Mouse (Mus musculus) lung, postnatal 25 days (tissue): ENCODE measurements at regions not wholly inside any gene's neighbourhood (a gene's known extent, or its start where the extent isn't known, plus 50 kb on each side); places are given as distances from the start of the nearest gene placed in this dataset.
A peak's percentile ranks its signal among the peaks of the same experiment; 100 is the strongest.

Experiments
- DNase-seq: peaks from one replicate; pipeline ENCODE4 v3.0.0; 2022; ENCODE audit warnings: low spot score

DNA sequence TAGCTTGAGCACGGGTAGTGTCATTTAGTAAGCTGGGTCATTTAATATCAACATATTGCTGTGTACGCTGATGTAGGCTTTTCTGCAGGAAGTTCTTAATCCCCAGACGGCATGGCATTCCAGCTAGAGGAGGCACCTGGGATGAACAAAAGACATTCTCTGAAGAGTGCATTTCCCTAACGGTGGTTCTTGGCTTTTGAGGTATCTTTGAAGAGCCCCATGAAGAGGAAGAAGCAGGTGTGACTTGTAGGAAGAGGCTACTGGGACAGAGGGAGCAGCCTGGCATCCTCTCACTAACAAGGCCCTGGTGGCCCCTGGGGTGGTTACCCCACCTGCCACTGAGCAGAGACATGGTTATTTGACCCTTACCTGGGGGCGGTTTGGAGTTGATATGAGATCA, 457.7 kb downstream of the Rnf144b start:
- DNase-seq, result no peak

DNA sequence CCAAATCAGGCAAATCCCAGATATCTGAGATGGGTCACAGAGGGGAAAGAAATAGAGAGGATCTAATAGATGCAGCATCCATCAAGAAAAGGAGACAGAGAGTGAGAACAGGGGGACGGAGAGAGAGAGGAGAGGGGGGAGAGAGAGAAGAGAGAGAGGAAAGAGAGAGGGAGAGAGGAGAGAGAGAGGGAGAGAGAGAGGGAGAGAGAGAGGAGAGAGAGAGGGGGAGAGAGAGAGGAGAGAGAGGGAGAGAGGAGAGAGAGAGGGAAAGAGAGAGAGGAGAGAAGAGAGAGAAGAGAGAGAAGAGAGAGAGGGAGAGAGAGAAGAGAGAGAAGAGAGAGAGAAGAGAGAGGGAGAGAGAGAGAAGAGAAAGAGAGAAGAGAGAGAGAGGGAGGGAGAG, 462.7 kb downstream of the Rnf144b start:
- DNase-seq, result no peak

DNA sequence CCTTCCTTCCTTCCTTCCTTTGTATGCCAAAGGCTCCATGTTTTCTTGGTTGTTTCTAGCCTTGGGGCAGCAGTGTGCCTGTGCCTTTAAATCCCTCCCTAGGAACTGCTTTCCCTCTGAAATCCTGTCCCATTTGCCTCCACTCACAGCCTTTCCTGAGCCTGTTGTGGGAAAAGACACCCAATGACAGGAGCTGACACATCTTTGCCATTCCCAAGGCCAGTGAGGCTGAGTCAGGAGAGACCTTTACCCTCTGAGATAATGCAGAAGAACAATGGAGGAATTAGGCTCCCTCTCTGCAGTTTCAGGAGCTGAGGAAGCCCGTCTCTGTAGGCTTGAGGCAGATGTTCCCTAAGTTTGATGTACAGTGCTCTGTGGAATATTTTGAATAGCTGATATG, 480.2 kb downstream of the Rnf144b start:
- no peak for DNase-seq

DNA sequence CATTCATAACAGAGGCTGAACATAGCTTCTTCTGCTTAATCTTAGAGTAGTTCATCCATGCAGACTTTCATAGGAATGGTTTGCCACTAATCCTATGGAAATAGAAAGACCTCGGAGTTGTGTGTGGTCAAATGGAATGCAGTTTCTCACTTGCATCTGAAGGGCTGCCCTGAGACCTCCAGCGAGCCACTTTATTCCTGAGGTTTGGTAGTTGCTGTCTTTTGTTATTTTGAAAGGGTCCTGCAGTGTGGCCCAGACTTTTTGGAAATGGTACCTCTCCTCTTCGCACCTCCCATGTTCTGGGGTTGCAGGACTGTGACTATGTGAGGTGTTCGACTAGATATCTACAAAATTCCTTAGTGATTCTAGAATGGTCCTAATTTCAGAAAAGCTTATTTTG, 489.0 kb downstream of the Rnf144b start:
- DNase-seq, result no peak

DNA sequence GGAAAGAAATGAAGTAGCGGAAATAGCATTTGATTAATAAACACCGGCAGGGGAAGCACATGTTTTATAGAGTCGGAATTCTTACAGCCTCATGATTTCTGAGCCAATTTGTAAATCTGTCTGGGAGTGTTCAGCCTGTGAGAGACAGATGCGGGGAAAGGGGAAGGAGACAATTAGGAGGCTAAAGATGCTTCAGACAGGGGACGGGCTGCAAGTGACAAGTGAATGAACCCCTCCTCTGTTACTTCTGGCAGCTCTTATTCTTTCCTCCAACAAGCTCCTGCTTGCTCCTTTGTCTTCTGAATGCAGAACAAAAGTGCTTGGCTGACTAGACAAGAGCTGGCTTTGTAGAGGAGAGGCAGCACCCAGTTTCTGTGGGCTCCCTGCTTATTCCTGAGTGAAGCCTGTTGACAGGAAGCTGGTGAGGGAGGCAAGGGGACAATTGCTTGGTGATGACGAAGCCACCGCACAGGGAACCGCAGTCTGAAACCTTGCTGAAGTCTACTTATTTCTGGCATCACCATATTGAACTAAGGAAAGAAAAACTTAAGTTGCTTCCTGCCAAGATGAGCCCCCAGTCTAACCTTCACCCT, 514.2 kb downstream of the Rnf144b start:
- DNase-seq, result no peak

DNA sequence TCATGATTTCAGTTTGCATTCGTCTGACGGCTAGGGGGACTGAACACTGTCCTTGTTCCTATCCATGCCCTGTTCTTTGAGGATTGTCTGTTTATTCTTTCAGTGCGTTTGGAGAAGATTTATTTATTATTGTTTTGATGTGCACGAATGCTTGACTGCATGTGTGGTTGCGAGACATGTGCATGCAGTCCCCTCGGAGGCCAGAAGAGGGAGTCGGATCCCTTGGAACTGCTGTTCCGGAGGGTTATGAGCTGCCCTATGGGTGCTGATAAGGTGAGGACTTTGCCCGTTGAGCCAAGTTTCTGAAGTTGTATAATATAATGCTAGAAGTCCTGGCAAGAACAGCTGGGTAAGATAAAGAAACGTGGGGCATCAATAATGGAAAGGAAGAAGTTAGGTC, 519.9 kb downstream of the Rnf144b start:
- no peak for DNase-seq

DNA sequence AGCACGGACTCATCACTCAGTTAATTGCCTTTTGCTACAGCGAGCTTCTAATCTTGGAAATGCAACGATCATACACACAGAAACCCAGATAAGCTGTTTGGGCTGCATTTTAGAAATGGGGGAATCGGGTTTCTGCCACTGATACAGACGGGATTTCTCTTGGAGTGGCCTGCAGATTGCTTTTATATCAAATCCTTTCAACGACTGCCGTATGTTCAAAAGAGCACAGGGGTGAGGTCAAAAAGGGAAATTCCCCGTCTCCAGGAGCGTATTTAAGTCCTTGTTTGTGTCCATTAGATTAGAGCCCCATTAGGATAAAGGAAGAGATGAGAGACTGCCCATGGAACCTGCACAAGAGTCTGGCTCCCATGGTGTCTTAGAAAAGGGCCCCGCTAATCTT, 522.6 kb downstream of the Rnf144b start:
- DNase-seq, result no peak

DNA sequence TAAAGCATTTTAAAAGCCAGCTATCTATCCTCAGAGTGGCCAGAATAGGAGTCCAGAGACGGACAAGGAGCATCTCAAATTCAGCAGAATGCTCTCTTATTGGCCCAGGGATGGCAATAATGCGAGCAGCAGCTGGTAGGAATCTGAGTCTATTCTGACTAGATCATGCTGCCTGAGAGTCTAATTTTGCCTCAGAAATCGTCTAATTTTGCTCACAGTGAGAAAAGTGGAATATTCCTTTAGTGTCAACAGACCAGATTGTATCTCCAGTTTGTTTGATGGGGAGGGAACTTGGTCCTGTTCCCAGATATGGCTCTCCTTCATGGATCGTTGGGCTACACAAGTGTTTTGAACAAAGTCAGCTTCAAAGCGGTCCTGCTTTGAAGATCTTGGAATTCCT, 525.2 kb downstream of the Rnf144b start:
- DNase-seq, result no peak

DNA sequence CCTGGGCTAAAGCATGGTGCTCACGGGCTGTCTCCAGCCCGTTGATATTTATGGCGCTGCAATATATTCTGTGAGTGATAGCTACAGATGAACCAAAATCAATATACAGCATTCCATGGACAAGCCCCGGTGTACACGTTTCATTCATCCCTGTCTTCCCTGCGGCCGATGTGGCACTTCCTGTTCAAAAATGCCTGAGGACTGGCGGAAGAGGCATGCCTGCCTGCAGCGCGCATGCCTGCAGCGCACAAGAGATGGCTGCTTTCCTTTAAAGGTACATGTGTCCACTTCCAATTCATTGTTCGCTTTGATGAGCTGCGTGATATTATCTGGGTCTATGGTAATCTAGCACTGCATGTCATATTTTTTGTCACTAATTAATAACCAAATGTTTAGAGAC, 527.6 kb downstream of the Rnf144b start:
- DNase-seq, result peak; percentile 1

DNA sequence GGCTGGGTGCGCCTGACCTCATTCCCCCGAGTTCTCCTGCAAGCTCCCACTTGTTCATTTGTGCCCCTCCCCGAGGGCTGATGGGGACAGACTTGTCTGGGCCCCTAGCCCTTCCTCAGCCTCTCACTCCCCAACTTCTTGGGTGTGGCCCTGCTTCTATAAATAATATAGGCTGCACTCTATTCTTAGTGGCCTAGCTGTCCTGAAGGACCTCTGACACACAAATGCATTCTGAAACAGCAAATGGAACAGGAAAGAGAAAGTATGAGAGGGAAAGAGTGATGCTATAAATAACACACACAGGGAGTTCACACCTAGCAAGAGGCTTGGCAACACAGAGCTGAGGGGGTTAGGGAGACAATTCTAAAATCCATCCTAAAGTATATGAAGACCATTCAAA, 544.0 kb downstream of the Rnf144b start:
- no peak for DNase-seq

DNA sequence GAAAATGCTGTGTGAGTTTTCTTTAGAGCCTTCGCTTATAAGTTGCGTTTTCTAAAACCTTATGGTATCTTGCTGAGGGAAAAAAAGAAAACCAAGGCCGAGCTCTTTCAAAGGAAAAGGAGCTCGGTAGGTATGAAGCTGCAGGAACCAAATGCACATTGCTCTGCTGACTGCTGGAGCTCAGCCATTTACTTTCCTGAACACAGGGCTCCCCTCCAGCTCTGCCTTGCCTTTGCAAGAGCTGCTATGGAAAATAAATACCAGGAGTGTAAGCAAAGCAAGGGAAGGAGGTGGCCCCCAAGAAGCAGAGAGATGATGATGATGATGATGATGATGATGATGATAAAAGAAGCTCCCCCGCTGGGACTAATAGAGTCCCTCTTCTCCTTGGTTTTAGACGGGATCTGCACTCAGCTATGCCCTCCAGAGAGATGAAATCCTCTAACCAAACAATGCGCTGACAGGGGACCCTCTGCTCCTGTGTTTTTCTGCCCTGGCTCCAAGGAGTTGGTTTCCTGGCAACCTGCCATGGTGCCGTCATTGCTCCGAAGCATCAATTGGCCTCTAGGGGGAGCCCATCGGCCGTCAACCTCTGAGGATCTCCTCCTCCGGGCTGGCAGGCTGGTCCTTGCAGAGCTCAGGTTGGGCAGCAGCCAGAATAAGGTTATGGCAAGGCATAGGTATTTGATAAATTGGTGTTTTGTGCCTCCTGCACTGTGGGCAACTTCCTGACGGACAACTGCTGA, 544.7 kb downstream of the Rnf144b start:
- peak; percentile 86 for DNase-seq

DNA sequence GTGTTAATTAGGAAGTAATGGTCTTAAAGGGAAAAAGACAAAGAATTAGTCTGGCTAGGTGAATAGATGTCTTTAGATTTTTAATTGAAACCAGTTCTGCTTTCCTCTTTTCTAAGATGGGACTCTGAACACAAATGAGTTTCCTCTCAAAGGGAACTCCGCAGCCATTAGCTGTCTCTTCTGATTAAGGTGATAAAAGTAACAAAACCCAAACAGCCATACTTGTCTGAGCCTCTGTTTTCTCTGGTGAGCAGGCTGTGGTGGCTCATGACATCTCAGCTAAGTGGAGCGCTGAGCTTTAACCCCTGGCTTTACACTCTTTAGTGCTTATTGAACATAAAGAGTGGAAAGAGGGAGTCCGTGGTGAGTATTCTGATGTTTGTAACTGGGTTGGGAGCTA, 565.7 kb downstream of the Rnf144b start:
- no peak for DNase-seq

DNA sequence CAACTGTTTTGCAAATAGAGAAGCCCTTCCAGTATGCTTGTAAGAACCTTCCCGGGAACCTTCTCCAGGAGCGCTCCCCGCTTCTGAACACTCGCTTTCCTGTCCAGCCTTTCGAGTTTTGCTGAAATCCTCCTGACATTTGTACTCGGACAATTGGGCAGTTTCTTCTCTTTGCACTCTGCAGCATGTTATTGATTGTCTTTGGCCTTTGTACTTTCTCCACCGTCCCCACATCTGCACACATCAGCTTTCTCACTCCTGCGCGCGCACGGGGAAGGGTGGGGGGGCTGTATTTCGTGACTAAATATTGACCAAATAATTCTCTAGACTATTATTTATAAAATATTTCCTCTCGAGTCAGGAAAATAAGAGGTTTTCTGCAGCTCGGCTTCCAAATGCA, 567.2 kb upstream of the Id4 start:
- no peak for DNase-seq

DNA sequence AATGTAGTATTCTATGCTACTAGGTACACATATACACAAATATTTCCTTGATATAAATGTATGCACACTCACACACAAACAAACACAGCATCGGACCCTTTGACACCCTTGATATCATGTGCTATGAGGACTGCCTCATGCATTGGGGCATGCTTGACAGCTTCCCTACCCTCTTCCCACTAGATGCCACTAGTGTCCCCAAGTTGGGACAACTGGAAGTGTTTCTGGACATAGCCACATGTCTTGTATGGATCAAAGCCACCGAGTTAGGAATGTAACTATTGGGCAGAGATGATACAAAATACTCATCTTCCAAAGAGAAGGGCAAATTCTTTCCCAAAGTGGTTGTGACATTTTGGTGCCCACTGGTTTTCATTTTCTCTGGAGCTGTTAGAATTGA, 565.2 kb upstream of the Id4 start:
- no peak for DNase-seq

DNA sequence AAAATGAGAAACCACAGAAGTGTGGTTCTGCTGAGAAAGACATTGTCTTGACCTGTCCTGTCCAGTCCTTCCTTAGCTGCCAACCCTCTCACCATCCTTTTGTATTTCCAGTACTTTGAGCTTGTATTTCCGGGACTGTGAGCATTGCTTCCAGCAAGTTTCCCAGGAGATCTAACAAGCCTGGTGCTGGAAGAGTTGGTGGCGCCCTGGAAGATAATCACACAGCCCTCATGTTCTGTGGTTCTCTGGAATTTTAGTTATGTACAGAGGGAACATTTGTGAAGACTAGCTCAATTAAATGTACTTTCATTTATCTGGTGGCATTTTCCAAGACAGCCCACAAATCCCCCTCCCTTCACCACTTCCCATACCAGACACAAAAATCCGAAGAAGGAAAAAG, 560.5 kb upstream of the Id4 start:
- DNase-seq, result no peak

DNA sequence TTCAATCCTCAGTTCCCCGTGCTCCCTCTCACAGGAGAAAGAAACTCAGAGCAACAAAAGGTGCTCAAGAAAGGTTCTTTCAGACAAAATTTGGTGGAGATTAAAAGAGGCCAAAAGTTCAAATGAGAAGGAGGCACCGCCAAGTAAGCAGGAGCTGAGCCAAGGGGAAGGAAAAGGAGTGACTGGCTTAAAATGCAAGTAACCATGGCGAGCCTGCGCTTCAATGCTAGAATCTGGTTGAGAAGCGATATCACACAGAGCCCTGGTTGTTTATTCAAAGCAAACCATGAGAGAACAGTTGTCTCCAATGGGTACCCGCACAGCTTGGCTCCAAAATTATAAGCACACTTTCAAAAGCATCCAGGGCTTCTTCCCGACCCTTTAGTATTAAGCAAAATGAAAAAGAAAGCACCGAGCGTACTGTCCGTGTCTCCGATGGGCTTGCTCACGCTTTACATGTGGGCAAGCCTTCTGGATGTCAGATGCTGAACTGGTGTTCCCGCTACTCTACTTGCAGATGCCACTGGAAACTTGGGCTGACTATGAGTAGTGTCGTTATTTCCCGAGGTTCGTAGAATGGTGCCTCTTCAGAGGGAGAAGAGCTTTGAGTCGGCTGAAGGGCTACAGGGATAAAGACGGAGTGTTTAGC, 552.9 kb upstream of the Id4 start:
- DNase-seq, result no peak

DNA sequence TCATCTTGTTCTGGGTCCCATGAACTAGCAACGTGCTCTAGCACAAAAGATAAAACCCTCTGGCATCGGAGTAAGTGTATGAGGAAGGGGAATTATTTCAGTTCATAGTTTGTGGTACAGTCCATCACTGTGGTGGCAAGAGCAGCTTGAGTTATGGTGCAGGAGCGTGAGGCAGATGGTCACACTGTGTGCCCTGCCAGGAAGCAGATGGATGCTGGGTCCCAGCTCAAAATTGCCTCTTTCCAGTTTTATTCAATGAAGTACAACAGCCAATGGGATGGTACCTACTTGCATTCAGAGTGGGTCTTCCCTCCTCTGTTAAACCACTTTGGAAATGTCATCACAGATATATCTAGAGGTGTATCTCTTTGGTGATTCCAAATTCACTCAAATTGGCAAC, 551.7 kb upstream of the Id4 start:
- DNase-seq, result no peak

DNA sequence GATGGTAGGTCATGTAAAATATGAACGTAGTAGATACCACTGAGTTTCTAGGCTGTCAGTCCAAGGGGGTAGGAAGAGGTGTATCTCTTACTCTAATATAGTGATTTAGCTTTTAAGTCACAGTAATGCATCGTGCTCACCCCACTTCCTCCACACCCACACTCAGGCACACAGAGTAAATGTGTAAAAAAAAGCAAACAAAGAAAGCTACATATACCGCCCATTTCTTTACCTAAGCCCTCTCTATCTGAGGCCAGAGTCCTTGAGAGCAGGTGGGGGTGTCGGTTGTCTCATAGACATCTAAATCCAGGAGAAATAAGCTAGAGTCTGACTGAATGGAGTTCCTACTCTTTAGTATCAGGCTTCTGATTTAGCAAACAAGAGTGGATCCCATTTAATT, 548.5 kb upstream of the Id4 start:
- no peak for DNase-seq

DNA sequence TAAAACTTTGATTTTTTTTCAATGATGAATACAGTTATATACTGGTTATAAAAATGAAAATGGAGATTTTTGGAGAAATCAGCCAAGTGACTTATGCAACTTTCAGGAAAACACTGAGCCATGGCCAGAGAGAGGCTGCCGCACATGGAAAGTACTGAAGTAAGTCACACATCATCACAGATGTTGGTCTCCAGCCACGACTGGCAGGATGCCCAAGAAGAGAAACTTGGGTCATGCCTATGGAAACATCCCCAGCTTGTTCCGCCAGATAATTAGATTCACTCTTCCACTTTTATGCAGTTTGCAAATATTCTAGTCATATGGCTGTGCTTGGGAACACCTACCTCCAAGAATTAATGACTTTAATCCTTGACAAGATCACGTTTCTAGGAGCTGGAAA, 544.8 kb upstream of the Id4 start:
- DNase-seq, result peak; percentile 29

DNA sequence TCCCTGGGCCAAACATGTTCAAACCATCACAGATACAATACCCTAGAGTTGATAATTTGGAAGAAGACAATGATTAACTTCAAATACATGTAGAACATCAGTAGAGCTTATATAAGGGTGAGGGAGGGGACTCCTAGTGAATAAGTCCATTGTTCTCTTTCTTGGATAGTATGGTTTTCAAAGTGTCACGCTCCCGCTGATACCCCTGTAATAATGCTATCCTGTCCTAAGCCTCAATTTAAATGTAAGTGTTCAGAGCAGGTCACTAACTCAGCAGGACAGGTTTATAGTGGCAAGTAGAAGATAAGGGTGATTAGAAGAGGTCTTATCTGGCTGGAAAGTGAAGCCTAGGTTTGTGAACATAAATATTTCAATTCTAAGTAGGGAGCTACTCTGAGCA, 540.4 kb upstream of the Id4 start:
- no peak for DNase-seq

DNA sequence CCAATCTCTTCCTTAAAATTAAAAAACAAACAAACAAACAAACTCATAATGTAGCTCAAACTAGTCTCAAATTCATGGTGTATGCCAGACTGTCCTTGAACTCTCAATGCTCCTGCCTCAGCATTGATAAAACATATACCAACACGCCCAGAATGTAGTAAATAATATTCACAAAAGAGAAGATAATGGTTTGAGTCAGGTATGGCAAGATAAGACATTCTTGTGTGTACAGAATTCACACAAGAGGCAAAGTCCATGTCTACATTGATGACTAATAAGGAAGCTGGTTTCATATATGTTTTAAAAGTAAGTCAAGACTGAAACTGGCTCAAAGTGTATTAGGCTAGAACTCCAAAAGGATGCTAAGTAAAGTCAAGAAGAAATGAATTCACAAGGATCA, 526.6 kb upstream of the Id4 start:
- DNase-seq, result no peak

DNA sequence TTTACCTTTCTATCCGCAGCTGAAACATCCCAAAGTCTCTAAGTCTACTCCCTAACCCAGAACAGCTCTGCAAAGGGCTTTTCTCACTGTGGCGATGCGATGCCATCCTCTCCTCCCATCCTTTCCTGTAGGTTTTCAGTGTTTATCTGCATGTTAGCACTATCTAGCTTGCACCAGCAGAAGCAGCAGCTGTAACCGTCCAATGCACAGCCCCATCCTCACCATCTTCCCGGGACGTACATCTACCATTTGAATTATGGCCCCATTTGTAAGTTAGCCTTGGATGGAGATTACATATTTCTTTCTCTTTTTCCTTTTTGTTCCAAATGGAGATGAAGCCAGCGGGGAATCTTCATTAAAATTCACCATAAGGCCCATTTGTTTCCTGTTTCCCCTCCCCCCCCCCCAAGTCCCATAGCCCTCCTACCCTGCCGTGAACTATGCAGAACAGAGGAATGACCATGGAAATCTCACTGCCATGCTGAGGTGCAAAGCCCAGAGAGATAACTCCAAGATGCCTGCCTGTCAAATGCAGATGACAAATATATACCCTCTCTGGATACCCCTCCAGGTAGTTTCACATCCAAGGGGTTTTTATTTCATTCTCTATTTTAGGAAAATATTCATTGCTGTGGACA, 525.5 kb upstream of the Id4 start:
- no peak for DNase-seq

DNA sequence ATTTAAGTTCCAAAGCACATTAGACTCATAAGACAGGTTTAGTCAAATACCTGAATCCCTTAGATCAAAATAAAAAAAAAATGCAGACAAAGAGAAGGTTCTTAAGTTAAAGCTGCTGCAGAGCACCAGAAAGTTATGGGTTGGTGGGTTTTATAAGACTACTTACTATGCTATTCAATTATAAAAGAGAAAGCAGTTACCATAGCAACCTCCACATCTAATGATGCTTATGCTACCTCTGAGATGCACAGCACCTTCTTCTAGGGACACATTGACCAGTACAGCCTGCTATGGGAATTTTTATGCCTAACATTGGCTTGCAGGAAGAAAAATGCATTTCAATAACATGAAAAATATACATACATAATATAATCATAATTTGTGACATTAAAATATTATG, 512.1 kb upstream of the Id4 start:
- no peak for DNase-seq
